Mouse (Mus musculus): ENCODE measurements at regions not wholly inside any gene's neighbourhood (a gene's known extent, or its start where the extent isn't known, plus 50 kb on each side); places are given as distances from the start of the nearest gene placed in this dataset.

- DNase-seq = no peak
These were observed 113.6 kb upstream of the Armc2 start for GRCm38 (mm10) chr10:42131798-42132197.

GRCm38 (mm10) chr10:42131298-42131697 lies 113.1 kb upstream of the Armc2 start:
- DNase-seq = no peak

- no peak for DNase-seq
These were observed 109.7 kb upstream of the Armc2 start for GRCm38 (mm10) chr10:42127865-42128419.

DNA sequence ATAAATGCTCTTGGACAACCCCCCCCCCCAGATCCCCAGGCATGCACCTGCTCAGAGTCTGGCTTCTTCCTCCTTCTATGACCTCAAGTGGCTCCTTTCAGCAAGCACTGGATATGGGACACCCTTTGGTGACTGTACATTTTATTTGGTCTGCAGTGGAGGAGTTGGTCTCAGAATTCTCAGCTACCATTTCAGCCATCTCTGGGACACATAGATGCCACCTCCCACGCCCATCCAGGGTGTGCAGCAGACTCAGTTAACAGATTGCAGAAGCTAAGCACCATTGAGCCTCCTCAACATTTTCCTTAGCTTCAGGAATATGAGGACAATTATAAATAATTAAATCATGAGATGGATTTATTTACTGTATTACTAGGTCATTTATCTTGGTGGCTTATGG lies 108.6 kb upstream of the Armc2 start:
- no peak for DNase-seq

DNA sequence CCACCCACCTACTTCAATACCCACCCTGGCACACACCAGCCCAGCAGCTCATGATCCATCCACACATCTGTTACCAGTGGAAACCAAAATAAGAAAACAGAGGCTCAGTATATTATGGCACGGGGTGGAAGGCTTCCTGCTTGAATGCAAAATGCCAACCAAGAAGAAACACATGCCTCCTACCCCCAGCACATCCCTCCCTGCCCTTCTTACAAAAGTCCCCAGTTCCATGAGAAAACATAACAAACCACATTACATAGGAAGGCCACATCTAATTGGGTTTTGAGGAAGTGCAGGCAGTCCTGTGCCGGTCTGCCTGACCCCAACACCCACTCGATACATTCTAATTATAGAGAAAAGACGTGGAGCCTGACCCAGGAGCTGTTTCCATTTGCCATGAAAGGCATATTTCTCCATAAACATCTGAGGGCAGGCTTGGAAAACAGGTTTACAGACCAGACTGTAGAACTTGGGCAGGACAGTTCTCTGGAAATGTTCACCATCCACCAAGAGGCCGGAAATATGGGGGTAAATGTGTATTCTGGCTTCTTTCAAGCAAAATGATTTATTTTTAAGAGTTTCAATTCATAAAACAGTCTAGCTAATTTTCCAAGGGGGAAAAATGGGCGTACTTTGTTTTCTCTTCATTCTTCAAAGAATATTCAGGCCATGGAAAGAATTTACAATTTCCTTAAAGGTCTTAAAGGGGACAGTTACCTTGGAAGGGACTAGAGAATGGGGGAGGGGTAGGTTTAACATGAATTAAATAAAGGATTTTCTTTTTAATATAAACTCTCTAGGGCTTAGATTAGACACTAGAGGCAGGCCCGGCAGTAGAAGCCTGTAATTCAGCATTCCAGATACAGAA lies 104.8 kb upstream of the Armc2 start:
- no peak for DNase-seq

DNA sequence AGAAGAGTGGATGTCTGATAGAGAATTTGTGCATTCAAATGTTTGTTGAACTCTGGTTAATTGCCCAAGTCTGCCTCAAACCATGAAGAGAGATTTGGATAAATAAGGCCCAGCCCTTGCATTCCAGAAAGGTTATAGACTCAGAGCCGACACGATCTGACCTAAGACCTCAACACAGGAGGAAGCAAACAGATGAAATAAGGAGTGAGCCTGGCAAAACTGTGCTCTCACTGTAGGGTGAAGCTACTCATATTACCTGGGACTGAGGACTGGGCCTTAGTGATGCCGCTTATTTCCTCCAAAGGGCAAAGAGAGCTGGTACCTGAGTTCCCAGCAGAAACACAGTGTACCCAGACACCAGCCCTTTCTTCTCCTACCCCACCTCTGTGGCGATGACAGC lies 103.7 kb upstream of the Armc2 start:
- no peak for DNase-seq

GRCm38 (mm10) chr10:42119326-42119725 lies 101.1 kb upstream of the Armc2 start:
- DNase-seq = no peak

- no peak for DNase-seq
These were observed 100.3 kb upstream of the Armc2 start for GRCm38 (mm10) chr10:42118361-42119188.

DNA sequence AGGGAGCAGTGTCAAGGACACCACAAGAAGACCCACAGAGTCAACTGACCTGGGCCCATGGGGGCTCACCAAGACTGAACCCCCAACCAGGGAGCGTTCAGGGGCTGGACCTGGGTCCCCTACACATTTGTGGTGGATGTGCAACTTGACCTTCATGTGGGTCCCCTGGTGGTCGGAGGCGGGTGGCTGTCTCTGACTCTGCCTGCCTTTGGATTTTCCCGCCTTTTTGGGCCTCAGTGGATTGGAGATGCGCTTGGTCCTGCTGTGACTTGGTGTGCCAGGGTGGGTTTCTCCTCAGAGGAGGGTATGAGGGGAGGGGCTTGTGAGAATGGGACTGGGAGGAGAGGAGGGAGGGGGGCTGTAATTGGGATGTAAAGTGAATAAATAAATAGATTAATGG lies 99.3 kb upstream of the Armc2 start:
- no peak for DNase-seq

DNA sequence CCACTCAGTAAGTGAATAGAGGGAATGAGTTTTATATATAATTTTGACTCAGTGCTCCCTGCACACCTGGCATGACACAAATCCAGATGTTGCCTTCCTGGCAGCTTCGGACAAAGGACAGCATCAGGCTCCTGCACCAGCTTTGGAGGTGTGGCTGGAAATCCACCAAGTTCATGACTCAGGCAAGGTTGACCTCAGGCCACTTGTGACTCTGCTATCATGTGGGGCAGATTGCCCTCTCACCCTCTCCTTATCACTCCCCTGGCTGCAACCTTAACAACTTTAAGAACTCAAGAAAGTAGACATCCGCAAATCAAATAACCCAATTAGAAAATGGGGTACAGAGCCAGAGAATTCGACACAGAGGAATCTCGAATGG lies 97.7 kb upstream of the Armc2 start:
- no peak for DNase-seq

DNA sequence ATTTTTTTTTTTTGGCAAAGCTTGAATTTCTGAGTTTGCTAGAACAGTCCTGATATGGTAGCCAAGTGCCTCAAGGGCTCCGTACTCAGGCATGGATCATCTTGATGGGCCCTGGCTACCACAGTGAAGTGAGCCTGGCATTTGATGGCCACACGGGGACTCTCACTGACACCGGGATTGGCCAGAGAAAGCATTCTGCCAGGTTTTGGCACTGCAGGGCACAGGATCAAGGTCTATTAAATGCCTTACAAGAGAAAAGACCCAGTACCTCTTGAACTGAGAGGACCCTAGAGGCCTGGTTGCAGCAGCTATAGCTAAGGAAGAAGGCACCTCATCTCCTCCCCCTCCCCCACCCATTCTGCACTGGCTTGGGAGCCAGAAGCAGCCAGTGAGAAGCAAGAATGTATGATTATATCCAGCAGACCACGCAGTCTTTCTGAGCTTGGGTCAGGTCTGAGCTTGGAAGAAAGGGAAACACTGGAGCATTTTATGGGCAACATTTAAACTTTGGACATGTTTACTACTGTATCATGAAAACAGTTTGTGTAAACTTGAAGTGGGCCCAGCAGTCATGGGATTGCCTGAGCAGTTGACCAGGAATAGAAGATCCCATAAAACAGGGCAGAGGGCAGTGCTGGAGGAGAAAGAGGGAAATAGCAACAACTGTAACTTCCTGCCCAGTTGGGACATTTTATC lies 97.1 kb upstream of the Armc2 start:
- no peak for DNase-seq

- no peak for DNase-seq
These were observed 92.5 kb upstream of the Armc2 start for GRCm38 (mm10) chr10:42110704-42111103.

DNA sequence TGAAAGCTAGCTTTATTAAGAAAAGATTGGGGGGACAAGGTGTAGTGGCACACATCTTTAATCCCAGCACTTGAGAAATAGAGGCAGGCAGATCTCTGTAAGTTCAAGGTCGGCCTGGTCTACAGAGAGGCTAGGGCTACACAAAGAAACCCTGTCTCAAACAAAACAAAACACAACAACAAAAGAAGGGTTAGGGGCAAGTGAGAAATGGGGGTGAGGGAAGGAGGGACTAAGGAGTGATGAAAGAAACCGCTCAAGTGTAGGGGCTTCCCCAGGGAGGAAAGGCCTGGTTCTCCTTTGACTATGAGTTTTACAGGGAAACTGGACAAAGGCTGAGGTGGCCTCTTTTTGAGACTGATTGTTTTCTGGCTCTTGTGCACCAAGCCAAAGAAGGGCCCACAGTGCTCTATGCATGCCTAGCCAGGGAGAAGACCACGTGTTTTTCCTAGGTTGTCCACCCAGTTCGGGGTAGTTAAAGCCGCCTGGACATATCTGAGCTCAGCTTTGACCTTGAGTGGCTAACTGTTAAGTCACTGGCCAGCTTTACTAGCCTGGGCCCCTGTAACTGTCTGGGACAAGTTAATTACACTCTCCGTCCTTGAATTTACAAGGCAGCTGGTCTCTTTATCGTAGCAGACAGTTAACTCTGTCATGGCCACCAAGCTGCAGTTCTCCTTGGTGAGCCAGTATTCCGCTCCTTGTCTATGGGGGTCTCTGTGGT lies 90.2 kb upstream of the Armc2 start:
- no peak for DNase-seq

- no peak for DNase-seq
These were observed 89.4 kb upstream of the Armc2 start for GRCm38 (mm10) chr10:42107437-42108293.

- DNase-seq = no peak
These were observed 88.4 kb upstream of the Armc2 start for GRCm38 (mm10) chr10:42106611-42107010.

- no peak for DNase-seq
These were observed 86.8 kb upstream of the Armc2 start for GRCm38 (mm10) chr10:42105083-42105482.

DNA sequence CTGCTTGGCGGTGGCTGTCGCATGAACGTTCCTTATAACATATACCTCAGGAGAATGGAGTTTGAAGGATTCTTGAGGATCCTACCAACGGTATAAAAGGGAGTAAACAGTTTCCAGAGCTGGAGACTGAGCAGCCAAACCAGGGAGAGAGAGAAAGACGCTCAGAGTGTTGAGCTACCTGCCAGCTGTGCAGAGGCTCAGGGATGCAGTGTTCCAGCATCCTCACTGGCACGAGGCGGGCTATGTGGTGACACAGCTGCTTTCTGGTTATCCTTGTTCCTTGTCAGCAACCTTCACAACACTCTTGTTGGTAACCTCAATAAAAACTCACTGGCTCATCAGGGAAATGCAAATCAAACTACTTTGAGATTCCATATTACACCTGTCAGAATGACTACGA lies 84.1 kb upstream of the Armc2 start:
- no peak for DNase-seq

DNA sequence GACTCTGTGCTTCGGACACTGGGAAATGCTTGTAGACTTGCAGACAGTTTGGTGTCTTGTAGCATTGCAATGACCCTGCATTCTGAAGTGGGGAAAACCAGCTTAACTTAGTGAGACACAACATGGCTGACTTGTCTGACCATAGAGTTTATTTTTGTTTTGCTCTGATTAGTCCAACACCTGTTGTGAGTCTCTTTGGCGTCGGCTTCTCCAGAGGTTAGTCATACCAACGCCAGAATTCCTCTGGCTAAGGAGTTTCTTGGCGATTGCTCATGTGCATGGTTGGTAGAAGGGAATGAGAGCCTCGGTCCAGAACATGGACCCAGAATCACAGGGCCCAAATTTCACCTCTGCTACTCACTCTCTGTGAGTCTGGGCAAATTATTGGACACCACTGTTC lies 82.9 kb upstream of the Armc2 start:
- DNase-seq = no peak

DNA sequence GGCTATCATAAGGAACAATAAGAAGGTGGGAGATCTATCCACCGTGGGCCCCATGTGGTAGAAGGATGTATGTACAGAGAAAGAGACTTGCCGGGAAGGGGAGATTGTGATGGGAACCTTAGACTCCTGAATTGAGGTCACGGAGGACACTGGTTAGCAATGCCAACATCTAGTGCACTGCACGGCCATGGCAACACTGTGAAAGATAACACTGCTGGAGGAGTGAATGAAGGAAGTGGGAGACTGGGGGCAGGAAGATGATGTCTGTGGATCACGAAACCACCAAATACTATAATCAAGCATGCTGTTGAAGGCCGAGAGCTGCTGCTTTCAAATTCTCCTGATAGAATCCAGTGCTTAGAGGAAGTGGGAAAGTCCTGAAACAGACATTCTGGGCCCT lies 78.7 kb upstream of the Armc2 start:
- DNase-seq = no peak

DNA sequence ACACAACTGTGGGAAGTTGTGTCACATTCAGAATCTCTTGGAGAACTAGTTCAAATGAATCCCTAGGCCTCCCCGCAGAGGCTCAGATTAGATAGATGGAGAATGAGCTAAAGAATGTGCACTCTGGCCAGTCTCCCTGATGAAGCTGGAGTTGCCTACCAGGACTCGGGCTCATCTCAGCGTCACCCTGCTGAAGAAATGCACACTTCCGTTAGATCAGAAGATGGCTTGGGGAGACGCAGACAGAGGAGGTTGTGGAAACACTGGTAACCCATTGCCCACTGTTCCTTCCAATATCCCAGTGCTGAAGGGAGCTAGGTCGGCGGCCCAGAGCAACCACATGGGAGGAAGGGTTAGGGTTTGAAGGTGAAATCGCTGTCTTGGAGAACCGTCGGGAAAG lies 77.7 kb upstream of the Armc2 start:
- no peak for DNase-seq

GRCm38 (mm10) chr10:42094274-42095000 lies 76.2 kb upstream of the Armc2 start:
- no peak for DNase-seq
